Mouse (Mus musculus): ENCODE measurements at regions not wholly inside any gene's neighbourhood (a gene's known extent, or its start where the extent isn't known, plus 50 kb on each side); places are given as distances from the start of the nearest gene placed in this dataset.

- no peak for DNase-seq (ENCODE audit: low read depth)
These were observed 261.1 kb upstream of the Ccdc54 start for GRCm38 (mm10) chr16:50852081-50852480.

GRCm38 (mm10) chr16:50847693-50848092 is 256.7 kb upstream of the Ccdc54 start:
- DNase-seq (ENCODE audit: low read depth), result no peak

GRCm38 (mm10) chr16:50846505-50846904 is 255.6 kb upstream of the Ccdc54 start:
- no peak for DNase-seq (ENCODE audit: low read depth)

GRCm38 (mm10) chr16:50841677-50842580 is 251.0 kb upstream of the Ccdc54 start:
- peak; percentile 63 for DNase-seq (ENCODE audit: low read depth)

DNA sequence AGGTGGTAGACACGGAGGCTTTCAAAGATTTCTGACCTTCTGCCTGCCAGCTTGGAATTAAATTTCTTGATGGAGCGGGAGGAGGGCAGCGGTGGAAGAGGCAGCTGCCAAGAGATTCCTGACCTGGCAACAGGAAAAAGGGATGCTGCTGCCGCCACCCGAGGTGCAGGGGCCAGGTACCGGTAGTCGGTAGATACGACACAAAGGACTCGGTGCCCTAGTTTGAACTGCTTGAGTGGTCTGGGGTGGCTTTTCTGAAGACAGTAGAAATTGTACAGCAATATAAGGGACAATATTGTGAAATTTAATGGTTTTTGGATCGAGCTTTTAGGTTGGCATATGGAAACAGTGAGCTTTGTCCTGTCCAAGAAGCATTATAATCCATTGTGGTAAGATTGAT is 250.3 kb upstream of the Ccdc54 start:
- no peak for DNase-seq (ENCODE audit: low read depth)

DNA sequence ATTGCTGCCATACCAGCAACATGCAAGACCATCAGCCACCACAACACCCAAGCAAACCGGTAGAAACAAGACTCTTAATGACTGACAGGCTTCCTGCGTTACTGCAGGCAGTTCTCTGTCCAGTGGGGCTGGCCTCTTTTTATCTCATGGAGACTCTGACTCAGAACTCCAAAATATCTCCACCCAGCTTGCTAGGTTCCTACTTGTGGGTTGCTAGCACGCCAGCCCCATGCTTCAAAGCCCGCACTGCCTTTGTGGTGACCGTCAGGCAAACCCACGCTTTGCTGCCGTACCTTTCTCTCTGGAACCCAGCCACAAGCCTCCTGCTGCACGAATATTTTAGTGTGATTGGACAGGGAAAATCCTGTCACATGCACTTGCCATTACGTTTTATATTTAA is 248.7 kb upstream of the Ccdc54 start:
- DNase-seq (ENCODE audit: low read depth), result peak; percentile 5

- no peak for DNase-seq (ENCODE audit: low read depth)
These were observed 246.5 kb upstream of the Ccdc54 start for GRCm38 (mm10) chr16:50837416-50837815.

- no peak for DNase-seq (ENCODE audit: low read depth)
These were observed 245.5 kb upstream of the Ccdc54 start for GRCm38 (mm10) chr16:50836457-50836856.

DNA sequence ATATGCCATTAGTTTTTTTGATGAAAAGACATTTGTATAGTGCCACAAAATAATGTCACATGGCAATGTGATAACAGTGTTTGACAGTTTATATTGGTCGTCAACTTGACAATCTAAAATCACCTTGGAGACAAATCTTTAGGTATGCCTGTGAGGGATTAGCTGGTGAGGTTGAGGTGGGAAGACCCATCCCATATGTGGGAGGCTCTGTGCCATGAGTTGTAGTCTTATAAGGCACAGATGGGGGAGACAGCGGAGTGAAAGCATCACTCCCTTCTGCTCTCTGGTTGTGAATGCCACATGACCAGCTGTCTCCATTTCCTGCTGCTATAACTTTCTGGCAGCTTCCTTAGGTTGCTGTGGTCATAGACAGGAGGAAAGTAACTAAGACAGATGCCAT is 242.4 kb upstream of the Ccdc54 start:
- DNase-seq (ENCODE audit: low read depth), result no peak

DNA sequence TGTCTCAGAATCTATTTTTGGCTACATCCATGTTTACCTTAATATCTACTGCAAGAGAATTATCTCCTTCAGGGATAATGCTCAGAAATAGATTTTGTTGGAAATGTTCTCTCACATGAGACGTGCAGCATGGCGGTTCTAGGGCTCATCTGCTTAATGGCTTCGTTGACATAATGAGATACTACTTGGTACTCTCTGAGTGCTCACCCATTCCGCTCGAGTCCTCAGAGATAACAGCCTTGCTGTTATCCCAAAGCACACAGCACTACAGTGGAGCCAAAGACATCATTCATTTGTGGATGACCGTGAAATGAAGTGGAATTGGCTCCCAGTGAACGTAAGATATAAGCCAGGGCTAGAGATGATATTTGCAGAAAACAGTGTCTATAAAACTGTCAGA is 231.4 kb upstream of the Ccdc54 start:
- DNase-seq (ENCODE audit: low read depth), result no peak

DNA sequence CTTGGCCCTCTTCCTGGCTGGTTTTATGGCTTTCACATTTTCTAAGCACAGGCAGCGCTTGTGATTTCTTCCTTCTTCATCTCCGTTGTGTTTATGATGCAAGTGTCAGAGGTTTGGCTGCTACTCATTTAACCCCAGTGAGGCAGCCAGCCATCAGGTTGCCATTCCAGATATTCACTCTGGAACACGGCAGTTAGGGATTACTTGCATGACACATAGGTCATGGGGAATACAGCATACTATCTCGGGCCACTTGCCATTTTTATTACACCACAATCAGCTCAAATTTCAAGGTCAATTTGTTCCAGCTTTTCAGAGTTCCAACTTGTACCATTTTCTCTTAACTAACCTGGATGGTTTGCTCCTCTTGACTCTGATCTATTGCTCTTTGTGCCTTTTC is 223.7 kb upstream of the Ccdc54 start:
- DNase-seq (ENCODE audit: low read depth), result peak; percentile 61

- DNase-seq (ENCODE audit: low read depth), result peak; percentile 24
These were observed 208.3 kb upstream of the Ccdc54 start for GRCm38 (mm10) chr16:50799145-50799794.

DNA sequence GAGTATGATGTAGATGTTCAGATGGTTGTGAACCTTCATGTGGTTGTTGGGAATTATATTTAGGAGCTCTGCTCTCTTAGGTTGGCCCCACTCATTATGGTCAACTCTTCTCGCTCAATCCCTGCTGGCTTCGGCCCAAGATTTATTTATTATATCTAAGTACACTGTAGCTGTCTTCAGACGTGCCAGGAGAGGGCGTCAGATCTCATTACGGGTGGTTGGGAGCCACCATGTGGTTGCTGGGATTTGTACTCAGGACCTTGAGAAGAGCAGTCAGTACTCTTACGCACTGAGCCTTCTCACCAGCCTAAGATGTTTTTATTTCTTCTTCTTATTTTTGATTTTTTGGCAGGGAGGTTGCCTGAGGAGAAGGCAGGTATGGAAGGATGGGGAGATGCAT is 207.1 kb upstream of the Ccdc54 start:
- DNase-seq (ENCODE audit: low read depth), result no peak

- no peak for DNase-seq (ENCODE audit: low read depth)
These were observed 202.0 kb upstream of the Ccdc54 start for GRCm38 (mm10) chr16:50792960-50793359.

GRCm38 (mm10) chr16:50792506-50792905 is 201.6 kb upstream of the Ccdc54 start:
- no peak for DNase-seq (ENCODE audit: low read depth)

GRCm38 (mm10) chr16:50788702-50789101 is 197.7 kb upstream of the Ccdc54 start:
- DNase-seq (ENCODE audit: low read depth), result no peak

DNA sequence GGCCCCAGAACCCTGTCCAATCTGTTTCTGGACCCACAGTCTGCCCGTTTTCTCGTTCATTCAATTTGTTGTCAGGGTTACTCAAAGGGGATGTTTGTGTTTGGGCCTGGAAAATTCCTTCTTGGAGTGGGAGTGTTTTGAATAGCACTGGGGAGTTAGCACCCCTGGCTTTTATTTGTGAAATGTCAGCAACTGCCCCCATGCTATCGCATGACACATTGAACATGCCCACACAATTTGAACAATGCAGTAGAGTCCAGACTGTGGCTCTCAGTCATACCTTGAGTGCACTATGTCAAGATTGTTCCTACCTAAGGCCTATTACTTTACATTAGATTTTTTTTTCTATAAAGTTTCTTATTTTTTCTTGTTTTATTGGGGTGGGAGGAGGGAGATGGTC is 195.2 kb upstream of the Ccdc54 start:
- no peak for DNase-seq (ENCODE audit: low read depth)

- DNase-seq (ENCODE audit: low read depth), result no peak
These were observed 194.4 kb upstream of the Ccdc54 start for GRCm38 (mm10) chr16:50785384-50785783.

DNA sequence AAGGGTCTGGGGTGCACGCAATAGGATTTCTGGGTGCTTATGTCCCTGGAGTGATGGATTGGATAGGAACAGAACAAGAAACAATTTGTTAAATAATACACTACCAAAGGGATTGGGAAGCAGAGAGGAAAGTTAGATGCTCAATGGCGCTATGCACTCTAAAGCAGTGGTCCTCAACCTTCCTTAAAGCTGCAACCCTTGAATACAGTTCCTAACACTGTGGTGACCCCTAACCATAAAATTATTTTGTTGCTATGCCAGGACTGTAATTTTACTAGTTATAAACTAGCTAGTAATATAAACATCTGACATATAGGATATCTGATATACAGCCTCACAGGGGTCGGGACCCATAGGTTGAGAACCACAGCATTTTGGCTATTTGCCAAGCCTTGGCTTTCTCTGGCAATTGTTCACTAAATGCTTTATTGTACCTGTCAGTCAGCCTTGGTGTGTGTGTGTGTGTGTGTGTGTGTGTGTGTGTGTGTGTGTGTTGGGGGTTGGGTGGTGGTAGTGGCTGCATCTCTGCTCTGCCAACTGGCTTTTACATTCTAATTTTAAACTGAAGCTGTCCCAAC is 193.8 kb upstream of the Ccdc54 start:
- no peak for DNase-seq (ENCODE audit: low read depth)

DNA sequence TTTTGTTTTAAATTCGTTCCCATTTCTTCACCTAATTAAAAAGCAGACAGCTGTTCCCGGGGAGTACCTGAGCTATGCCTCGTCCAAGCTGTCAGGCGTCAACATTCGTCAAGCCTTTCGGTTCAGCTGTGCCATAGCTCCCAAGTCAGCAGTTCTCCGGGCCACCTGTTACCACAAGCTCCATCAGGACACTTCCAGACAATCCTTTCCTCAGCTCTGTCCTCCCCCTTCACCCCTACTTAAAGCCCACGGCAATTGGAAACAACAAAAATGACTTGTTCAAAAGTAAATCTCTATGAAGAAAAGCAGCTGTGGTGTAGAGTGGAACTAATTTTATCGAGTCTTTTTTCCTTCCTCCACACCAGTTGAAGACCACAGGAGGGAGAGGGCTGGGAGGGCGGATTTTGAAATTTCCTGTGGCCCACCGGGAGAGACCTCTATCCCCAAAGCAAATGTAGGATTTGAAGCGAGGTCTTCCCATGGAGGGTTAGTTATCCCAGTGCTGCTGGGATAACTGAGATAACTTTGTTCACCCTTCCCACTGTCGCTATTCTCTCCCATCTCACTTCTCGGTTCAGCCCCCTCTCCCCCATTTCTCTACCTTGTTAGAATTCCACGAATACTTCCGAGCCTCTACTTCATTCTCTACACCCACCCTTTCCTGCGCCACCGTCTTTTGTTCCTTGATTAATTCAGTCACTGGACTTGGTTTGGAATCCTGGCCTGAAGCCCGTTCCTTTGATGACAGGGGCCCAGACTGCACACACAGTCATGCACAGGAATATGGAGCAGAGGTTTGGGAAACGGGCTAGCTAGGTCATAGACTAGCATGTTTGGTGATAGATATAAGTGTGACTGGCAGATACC is 193.1 kb upstream of the Ccdc54 start:
- no peak for DNase-seq (ENCODE audit: low read depth)

DNA sequence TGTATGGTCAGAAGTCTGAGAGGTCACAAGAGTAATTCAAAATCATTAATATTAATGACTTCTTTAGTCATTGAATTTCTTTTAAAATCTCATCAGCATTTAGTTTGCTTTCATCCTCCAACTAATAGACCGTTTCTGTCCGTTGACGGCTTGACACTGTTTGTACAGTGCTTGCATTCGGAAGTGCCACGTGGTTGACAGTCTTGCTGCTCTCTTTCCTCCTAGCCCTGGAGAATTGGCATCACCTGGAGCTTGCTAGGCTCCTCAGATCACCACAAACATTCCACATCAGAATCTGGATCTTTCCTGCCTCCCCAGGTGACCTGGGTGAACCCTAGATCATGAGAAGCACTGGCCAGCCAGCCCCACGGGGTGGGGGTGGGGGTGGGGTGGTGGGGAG is 192.3 kb upstream of the Ccdc54 start:
- DNase-seq (ENCODE audit: low read depth), result no peak
